Mouse (Mus musculus) kidney, adult 2 months (tissue): ENCODE measurements around the gene Slc5a10.

Experiments
- CTCF ChIP-seq: fragments of 200-500 bp; conservative IDR thresholded peaks from 2 replicates; pipeline ENCODE4 v1.5.1; 2011; ENCODE audit warnings: low read depth, mild to moderate bottlenecking, control low read depth, low read length, moderate library complexity, mixed read lengths; ENCODE audit not compliant: insufficient read depth, insufficient read length
- POLR2A ChIP-seq: fragments of 200-500 bp; IDR thresholded peaks from one replicate; pipeline ENCODE4 v1.6.1; 2011; ENCODE audit warnings: low read depth, low read length, control low read depth

GRCm38 (mm10) chr11:61650470-61651265 is 70.0 kb downstream of the Slc5a10 start:
- TF ChIP-seq CTCF, result no peak
- TF ChIP-seq POLR2A, result no peak
